Mouse (Mus musculus) stomach, adult 2 months (tissue): Measurements from ENCODE around the gene Chst1. TPM values are rescaled to one million over a fixed set of nuclear protein-coding genes. Genes with fewer than 3 reads are reported as not detected.

Source experiments
- polyA plus RNA-seq: library from polyadenylated mRNA; depleted of rRNA; stranded (reverse); fragments of >200 nt; gene quantifications from 2 replicates; pipeline ENCODE4 v1.2.3, GENCODE M21; 2012; rRNA removed

Chst1 gene
- polyA plus RNA-seq: 3.6 and 5.4 TPM in 2 replicates

DNA sequence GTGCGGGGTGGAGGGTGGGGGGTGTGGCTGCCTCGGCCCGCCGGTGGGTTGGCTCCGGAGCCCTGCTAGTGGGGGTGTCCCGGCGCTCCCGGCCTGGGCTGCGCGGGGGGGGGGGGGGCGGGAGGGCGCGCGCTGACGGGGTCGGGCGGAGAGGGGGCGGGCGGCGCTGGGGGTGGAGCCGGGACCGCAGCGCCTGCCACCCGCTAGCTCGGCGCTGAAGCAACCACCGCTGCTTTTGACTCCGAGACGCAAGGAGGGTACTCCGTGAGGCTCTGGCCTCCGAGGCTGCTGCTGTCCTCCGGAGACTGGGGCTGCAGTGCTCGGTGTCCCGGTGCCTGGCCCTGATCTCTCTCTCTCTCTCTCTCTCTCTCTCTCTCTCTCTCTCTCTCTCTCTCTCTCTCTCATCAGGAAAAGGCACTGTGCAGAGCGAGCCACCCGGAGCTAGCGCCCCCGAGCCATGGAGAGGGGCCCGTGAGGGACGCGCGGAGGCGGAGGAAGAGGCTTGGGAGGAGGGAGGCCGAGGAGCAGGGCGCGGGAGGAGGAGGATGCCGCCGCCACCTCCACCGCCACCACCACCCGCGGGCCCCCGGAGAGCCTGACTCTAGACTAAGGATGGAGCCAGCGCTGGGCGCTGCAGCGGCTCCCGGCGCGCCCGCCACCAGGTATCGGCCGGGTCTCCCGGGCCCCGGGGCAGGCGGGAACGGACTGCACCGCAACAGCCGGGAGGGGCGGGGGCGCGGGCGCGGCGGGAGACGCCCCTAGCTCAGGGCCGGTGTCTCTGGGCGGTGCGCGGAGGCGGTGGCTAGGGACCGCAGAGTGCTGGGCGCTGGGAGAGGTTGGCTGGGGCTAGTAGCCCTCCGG is at the start of gene Chst1:
TSS of gene Chst1 (plus strand) at position 221 of the 861 bp plus-strand sequence.

Other genes starting within 250 kb of the Chst1 start
- gene Pex16, start 225.0 kb upstream of the Chst1 start, polyA plus RNA-seq: 28.4 and 37.6 TPM in 2 replicates
- gene Large2, start 224.8 kb upstream of the Chst1 start, polyA plus RNA-seq: 18.8 and 24.3 TPM in 2 replicates
- gene 1700029I15Rik, start 217.2 kb upstream of the Chst1 start, polyA plus RNA-seq: 1.9 and 4.2 TPM in 2 replicates
- gene Mapk8ip1, start 198.4 kb upstream of the Chst1 start, polyA plus RNA-seq: 9.8 and 13.1 TPM in 2 replicates
- 5.8 and 6.1 TPM in 2 replicates for gene Cry2, start 165.7 kb upstream of the Chst1 start, polyA plus RNA-seq
- 101 and 119 TPM in 2 replicates for gene Slc35c1, start 139.2 kb upstream of the Chst1 start, polyA plus RNA-seq